23 mouse cellular contexts compared by ENCODE assay signal in the genomic region with DNA sequence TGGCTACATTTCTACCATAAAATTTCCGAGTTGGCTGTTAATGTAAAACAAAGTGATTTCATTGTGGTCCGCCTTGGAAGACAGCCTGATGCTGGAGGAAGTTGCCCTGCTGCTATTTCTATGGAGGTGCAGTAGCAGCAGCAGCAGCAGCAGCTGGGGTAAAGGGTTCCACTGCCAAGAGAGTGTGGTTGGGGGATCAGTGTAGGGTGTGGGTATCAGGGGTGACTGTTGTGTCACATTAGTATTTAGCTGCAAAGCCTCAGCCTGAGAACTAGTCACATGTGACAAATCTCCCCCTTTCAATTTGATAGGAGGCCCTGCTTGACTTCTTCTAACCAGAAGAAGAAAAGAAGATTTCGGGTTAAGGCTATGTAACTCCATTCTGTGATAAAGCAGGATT.
DNase-seq lines count a peak whose midpoint lies in the region; ATAC-seq and TF ChIP-seq lines count a peak whose summit lies in the region.
"Had no signal": no experiment of that assay in that cellular context is flagged by ENCODE, and none has a peak within 500 bp of the region (broad histone marks: within the 10 kb centered on the region; RNA-seq: fewer than 3 reads in every experiment).

No protein-coding gene starts in this region.

- no peaks in the 10 kb centered on the region for H3K36me3 ChIP-seq in heart, embryonic 10.5 days
- H3K36me3 ChIP-seq in lung, embryonic 14.5 days (ENCODE audit: insufficient read depth): no peaks in the 10 kb centered on the region
- H3K36me3 ChIP-seq in midbrain, embryonic 15.5 days (replicated peaks): no peaks in the 10 kb centered on the region
- H3K36me3 ChIP-seq: stomach, embryonic 15.5 days had no signal

- WGBS in heart, embryonic 10.5 days: 69% methylated on average over 3 of the region's 3 CpGs
- 54% methylated on average over 3 of the region's 3 CpGs for WGBS in lung, embryonic 14.5 days
- 27% methylated on average over 3 of the region's 3 CpGs for WGBS in midbrain, embryonic 15.5 days

- H3K4me1 ChIP-seq in heart, embryonic 10.5 days: no peaks in the 10 kb centered on the region
- H3K4me1 ChIP-seq in lung, embryonic 14.5 days (ENCODE audit: insufficient read depth): peaks cover 4% of the 10 kb centered on the region; the same call in 1 of the 2 replicates
- peaks cover 12% of the 10 kb centered on the region for H3K4me1 ChIP-seq in midbrain, embryonic 15.5 days
- H3K4me1 ChIP-seq: stomach, embryonic 15.5 days had no signal

- no peaks in the 10 kb centered on the region for H3K9me3 ChIP-seq in heart, embryonic 10.5 days
- no peaks in the 10 kb centered on the region for H3K9me3 ChIP-seq in lung, embryonic 14.5 days (ENCODE audit: low read depth, low read length)
- no peaks in the 10 kb centered on the region for H3K9me3 ChIP-seq in midbrain, embryonic 15.5 days
- H3K9me3 ChIP-seq: stomach, embryonic 15.5 days had no signal

- no peak overlapping the region for H3K4me2 ChIP-seq in lung, embryonic 14.5 days
- no peak overlapping the region for H3K4me2 ChIP-seq in midbrain, embryonic 15.5 days
- H3K4me2 ChIP-seq: stomach, embryonic 15.5 days had no signal

- no peaks in the 10 kb centered on the region for H3K27me3 ChIP-seq in heart, embryonic 10.5 days (ENCODE audit: insufficient read depth, poor library complexity, severe bottlenecking)
- H3K27me3 ChIP-seq in lung, embryonic 14.5 days (ENCODE audit: insufficient read depth, low read length): no peaks in the 10 kb centered on the region
- H3K27me3 ChIP-seq in midbrain, embryonic 15.5 days (replicated peaks): 0 out of 2 replicates have a peak, but pooled peaks cover 2% of the 10 kb centered on the region
- H3K27me3 ChIP-seq: stomach, embryonic 15.5 days had no signal

- H3K27ac ChIP-seq in heart, embryonic 10.5 days: no peak overlapping the region
- no peak overlapping the region for H3K27ac ChIP-seq in lung, embryonic 14.5 days (ENCODE audit: low read depth)
- H3K27ac ChIP-seq in midbrain, embryonic 15.5 days: no peak overlapping the region
- H3K27ac ChIP-seq: heart, adult 2 months; hindbrain, postnatal 0 days; stomach, embryonic 15.5 days had no signal

- no peak for TF ChIP-seq POLR2A in brain, embryonic 14.5 days (IDR thresholded peaks at IDR 0.05; ENCODE audit: borderline replicate concordance, extremely low read depth, insufficient read depth, insufficient read length, poor library complexity, severe bottlenecking)

- DNase-seq in heart, embryonic 10.5 days (ENCODE audit: low spot score): peak; percentile 20
- DNase-seq in heart, postnatal 14 days: no peak
- DNase-seq in lung, embryonic 14.5 days: peak; percentile 17
- DNase-seq in lung, postnatal 4 days: no peak
- peak; percentile 55 for DNase-seq in brain, embryonic 14.5 days (ENCODE audit: low read depth)
- no peak for DNase-seq in cerebellum, postnatal 36 days
- DNase-seq: adrenal gland, postnatal 14 days; cerebellum, adult 9-10 months; forebrain, postnatal 0 days; gastrocnemius, postnatal 36 days; heart, adult 2 months; heart, postnatal 36 days; kidney, adult 9 months; kidney, postnatal 14 days; layer of hippocampus, postnatal 36 days; liver; thymus, postnatal 4 days had no signal

- intact Hi-C loops in heart, postnatal 14 days (cut with DNase I): no loop called here

- H3K4me3 ChIP-seq in heart, embryonic 10.5 days: no peak overlapping the region
- H3K4me3 ChIP-seq in lung, embryonic 14.5 days (ENCODE audit: low read depth, low read length): no peak overlapping the region
- H3K4me3 ChIP-seq in midbrain, embryonic 15.5 days: no peak overlapping the region
- H3K4me3 ChIP-seq: heart, adult 2 months; stomach, embryonic 15.5 days had no signal

- no peak overlapping the region for H3K9ac ChIP-seq in lung, embryonic 14.5 days
- H3K9ac ChIP-seq in midbrain, embryonic 15.5 days: no peak overlapping the region
- H3K9ac ChIP-seq: forebrain, postnatal 0 days; stomach, embryonic 15.5 days had no signal

- no peak for ATAC-seq in lung, embryonic 14.5 days (ENCODE audit: insufficient read depth)
- peak; percentile 72; the same call in 1 of the 2 replicates for ATAC-seq in midbrain, embryonic 15.5 days (replicated peaks)
- ATAC-seq: CD4-positive, CD25-positive, alpha-beta regulatory T cell, adult 4 months; intestine, embryonic 16.5 days; lung, postnatal 0 days had no signal

- TF ChIP-seq CTCF in lung, embryonic 14.5 days (IDR thresholded peaks at IDR 0.05; ENCODE audit: low read depth): no peak
- no peak for TF ChIP-seq CTCF in brain, embryonic 14.5 days (IDR thresholded peaks at IDR 0.05; ENCODE audit: borderline replicate concordance, extremely low read depth, insufficient read depth, insufficient read length)

Comparison
In these comparisons a context has a peak if more than half of its experiments do, and no peak if none do; other contexts are left out.
1. DNase-seq: peak in heart, embryonic 10.5 days (single experiment), lung, embryonic 14.5 days (single experiment) and brain, embryonic 14.5 days (single experiment); none in heart, postnatal 14 days (0 of 2), lung, postnatal 4 days (0 of 2) and cerebellum, postnatal 36 days (0 of 2).